Mouse (Mus musculus): Measurements from ENCODE around the gene Pard3.
A peak's percentile ranks its signal among the peaks of the same experiment; 100 is the strongest.

The Pard3 gene

GRCm38 (mm10) chr8:127182065-127182464, 118.4 kb downstream of the Pard3 start:
- DNase-seq (ENCODE audit: low read depth, low spot score): no peak

- DNase-seq (ENCODE audit: low read depth, low spot score): no peak
Observed at GRCm38 (mm10) chr8:127183533-127183932, 119.8 kb downstream of the Pard3 start.

DNA sequence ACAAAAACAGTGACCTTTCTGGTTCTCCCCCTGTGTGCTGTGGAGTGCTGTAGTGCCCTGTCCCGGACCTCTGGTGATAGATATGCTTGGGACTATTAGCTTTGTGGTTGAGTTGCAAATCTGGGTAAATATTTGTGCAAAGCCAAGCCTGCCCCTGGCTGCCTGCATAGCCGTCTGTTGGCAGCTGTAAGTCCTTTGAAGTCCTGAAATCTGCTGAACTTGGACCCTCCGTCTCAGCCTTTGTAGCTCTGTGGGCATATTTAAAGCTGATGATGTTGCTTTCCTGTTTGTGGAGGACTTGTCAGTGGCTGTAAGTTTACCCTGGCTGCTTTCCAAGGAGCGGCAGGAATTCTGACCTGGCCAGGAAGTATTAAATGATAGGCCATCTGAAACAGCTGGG, 120.3 kb downstream of the Pard3 start:
- DNase-seq (ENCODE audit: low read depth, low spot score): no peak

- DNase-seq (ENCODE audit: low read depth, low spot score): no peak
Observed at GRCm38 (mm10) chr8:127185897-127186296, 122.2 kb downstream of the Pard3 start.

DNA sequence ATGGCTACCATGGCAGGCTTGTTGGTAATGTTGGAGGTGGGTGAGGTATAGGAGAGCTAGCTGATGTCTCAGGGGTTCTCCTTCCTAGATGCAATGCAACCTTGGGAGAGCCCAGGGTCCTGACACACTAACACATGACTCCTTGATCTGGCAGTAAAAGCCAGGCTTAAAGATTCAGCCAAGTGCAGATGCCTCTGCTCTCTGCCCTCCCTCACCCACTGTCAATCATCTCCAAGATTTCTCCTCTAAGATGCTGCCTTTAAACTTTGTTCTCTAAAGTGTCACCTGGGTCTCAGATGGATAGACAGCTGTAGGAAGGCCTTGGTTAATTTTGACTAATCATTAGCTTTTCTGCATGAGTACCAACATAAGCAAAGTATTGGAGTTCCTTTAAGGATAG, 125.0 kb downstream of the Pard3 start:
- no peak for DNase-seq (ENCODE audit: low read depth, low spot score)

GRCm38 (mm10) chr8:127190350-127190749, 126.7 kb downstream of the Pard3 start:
- DNase-seq (ENCODE audit: low read depth, low spot score): peak; percentile 64

DNA sequence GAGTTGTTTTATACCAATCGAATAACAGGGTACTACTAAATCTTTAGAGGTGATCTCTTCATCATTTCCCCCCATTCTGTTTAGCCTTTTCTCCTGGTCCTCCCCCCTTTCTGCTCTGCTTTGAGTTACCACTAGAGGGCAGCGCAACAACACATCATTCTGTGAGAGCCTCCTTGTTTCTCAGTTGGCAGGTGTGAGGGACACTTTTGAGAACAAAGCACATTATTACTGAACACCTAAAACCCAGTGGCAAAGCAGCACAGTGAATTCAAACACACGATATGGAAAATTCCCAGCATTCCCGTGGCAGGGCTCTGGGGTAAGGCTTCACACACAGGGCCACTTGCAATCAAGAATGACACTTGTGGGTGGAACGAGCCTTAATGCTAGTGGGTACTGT, 127.7 kb downstream of the Pard3 start:
- peak; percentile 59 for DNase-seq (ENCODE audit: low read depth, low spot score)

DNA sequence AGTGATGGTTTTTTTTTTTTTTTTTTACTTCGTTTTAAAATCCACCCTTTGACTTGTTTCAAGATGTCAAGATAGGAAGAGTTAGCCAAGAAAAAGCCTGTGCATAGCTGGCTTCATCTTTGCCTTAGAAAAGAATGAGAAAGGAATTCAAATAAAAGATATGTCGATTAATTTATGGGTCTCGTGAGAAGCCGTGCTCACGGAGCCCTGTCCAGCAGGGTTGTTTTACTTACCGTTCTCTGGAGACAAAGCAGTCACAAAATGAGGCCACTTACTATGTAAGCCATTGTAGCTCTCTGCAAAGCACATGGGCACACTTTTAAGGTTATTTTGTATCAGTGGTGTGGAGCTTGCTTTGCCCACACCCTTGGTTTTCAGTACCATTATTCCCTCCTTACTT, 128.1 kb downstream of the Pard3 start:
- no peak for DNase-seq (ENCODE audit: low read depth, low spot score)

- DNase-seq (ENCODE audit: low read depth, low spot score): no peak
Observed at GRCm38 (mm10) chr8:127192331-127192730, 128.6 kb downstream of the Pard3 start.

- no peak for DNase-seq (ENCODE audit: low read depth, low spot score)
Observed at GRCm38 (mm10) chr8:127193375-127193774, 129.7 kb downstream of the Pard3 start.

DNA sequence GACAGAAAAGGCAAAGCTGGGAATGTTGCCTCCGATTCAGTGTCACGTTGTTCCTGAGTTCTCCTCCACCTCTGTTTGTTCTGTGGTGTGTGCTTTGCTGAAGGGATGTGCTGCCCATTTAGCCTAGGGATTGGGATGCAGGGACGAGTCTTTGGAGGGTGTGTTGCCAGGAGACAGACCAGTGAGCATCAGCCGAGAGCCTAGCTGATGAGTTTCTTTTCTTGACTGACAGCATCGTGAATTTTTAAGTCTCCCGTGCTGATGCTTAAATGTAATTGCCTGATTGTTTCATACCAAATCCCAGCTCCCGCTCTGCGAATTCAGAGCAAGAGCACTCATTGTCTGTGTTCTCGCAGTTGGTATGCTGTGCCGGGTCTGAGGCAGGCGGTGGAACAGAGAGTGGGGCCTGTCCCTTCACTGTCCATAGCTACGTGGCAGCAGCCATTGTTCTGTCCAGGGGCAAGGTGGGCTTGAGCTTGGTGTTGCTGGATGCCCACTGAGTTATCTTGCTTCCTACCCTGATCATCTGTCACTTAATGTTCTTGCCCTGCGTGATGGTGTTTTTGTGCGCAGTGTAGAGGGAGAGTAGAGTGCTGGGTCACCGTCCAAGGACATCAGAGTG, 131.2 kb downstream of the Pard3 start:
- no peak for DNase-seq (ENCODE audit: low read depth, low spot score)

- DNase-seq (ENCODE audit: low read depth, low spot score): no peak
Observed at GRCm38 (mm10) chr8:127196505-127197265, 133.0 kb downstream of the Pard3 start.

GRCm38 (mm10) chr8:127207455-127207854, 143.8 kb downstream of the Pard3 start:
- no peak for DNase-seq (ENCODE audit: low read depth, low spot score)

DNA sequence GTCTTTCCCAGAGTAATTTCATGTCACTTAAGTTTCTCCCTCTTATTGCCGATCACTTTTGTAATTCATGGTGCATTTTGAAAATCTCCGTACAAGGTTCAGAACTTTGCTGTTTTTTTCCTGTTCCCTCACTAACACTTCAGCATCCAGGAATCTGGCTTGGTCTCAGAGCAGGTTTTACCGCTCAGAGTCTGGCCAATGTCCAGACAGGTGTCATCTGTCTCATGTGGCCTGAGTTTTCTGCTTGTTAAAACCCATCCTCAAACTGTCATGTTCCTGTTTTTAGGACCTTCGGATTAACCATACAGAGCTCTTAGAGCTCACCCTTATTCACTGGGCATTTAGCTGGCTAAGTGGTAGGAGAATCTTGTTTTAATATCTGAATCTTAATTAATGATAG, 146.9 kb downstream of the Pard3 start:
- DNase-seq (ENCODE audit: low read depth, low spot score): no peak

GRCm38 (mm10) chr8:127214338-127214737, 150.6 kb downstream of the Pard3 start:
- no peak for DNase-seq (ENCODE audit: low read depth, low spot score)

DNA sequence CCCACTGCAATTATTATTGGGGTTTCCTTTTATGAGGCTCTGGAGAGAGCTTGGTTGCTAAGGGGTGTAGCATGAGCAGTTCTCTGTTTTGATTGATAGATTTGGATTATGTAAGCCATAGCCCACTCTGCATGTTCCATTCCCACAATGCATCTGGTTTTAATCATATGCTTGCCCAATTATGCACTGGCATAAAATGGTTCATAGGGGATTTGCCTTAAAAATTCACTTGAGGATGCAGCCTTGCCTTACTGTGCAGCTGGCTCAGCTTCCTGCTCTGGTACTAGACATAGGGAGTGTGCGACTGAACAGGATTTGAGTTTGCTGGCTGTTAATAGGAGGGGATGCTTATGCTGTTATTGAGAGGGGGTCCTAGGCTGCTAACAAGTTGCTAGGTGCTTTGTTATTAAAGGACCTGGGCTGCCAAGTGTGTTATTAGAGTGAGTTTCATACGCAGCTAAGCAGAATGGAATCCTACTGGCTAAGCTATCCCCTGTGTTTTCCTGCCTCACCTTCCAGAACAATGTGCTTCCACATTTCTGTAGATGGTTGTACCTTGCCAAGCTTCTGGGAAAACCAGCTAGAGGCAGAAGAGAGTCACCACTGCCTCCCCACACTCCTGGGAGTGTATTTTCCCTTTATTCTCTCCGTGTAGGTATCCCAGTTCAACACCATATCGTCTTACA, 151.2 kb downstream of the Pard3 start:
- DNase-seq (ENCODE audit: low read depth, low spot score): no peak

DNA sequence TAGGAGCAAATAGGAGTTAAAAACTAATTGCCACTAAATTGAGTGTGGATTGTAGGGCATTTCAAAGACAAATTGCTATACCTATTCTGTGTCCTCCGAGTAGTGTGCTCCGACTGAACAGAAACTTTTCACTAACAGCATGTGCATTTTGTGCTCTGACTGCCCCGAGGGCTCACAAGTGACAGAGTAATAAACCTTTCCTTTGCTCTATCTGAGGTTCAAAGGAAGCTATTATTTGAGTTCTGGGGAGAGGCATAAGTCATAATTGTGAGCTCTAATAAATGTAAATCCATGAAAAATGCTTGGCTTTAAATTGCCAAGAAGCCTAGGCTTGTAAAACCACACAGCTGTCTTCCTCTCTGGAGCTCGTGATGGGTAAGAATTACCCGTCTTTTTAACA, 156.5 kb downstream of the Pard3 start:
- no peak for DNase-seq (ENCODE audit: low read depth, low spot score)

GRCm38 (mm10) chr8:127220615-127221014, 156.9 kb downstream of the Pard3 start:
- DNase-seq (ENCODE audit: low read depth, low spot score): no peak

GRCm38 (mm10) chr8:127222361-127222760, 158.7 kb downstream of the Pard3 start:
- DNase-seq (ENCODE audit: low read depth, low spot score): no peak

GRCm38 (mm10) chr8:127226996-127227395, 163.3 kb downstream of the Pard3 start:
- DNase-seq (ENCODE audit: low read depth, low spot score): no peak

- no peak for DNase-seq (ENCODE audit: low read depth, low spot score)
Observed at GRCm38 (mm10) chr8:127227407-127227806, 163.7 kb downstream of the Pard3 start.

GRCm38 (mm10) chr8:127229325-127230232, 165.9 kb downstream of the Pard3 start:
- DNase-seq (ENCODE audit: low read depth, low spot score): no peak
